Mouse (Mus musculus) natural killer cell, adult 2 months (primary cell): Measurements from ENCODE around the gene Agtpbp1.

ENCODE experiments used
- DNase-seq, 2 experiments: peaks; one replicate each; pipeline ENCODE4 v3.0.0; 2022; ENCODE audit warnings: low spot score in 2 of 2

The Agtpbp1 gene

GRCm38 (mm10) chr13:59431124-59431864, 153.7 kb downstream of the Agtpbp1 start:
- no peak for DNase-seq

- DNase-seq: no peak
These were observed 155.7 kb downstream of the Agtpbp1 start for GRCm38 (mm10) chr13:59429369-59429768.

- DNase-seq: no peak
These were observed 161.2 kb downstream of the Agtpbp1 start for GRCm38 (mm10) chr13:59423871-59424270.

GRCm38 (mm10) chr13:59416530-59417230, 168.3 kb downstream of the Agtpbp1 start:
- no peak for DNase-seq

- no peak for DNase-seq
These were observed 171.1 kb downstream of the Agtpbp1 start for GRCm38 (mm10) chr13:59413885-59414284.

- DNase-seq: no peak
These were observed 172.4 kb downstream of the Agtpbp1 start for GRCm38 (mm10) chr13:59412672-59413071.

GRCm38 (mm10) chr13:59407182-59407581, 177.8 kb downstream of the Agtpbp1 start:
- DNase-seq: no peak

GRCm38 (mm10) chr13:59402026-59402775, 182.8 kb downstream of the Agtpbp1 start:
- no peak for DNase-seq

- DNase-seq: no peak
These were observed 187.5 kb downstream of the Agtpbp1 start for GRCm38 (mm10) chr13:59397571-59397970.
